Mouse (Mus musculus): ENCODE results near the gene Wnt9b. TPM values are rescaled to one million over a fixed set of nuclear protein-coding genes. Genes with fewer than 3 reads are reported as not detected.
"Not testable (repeated sequence)": the region's sequence is repeated elsewhere in the genome, so short reads cannot be mapped to it uniquely, and the experiment has no call there.

The Wnt9b gene
- polyA plus RNA-seq, 1 experiment from 2014 or later: 0.91 TPM

GRCm38 (mm10) chr11:103760891-103761290, 11.3 kb upstream of the Wnt9b start:
- H3K27me3 ChIP-seq (replicated peaks): peaks cover 36% of the 10 kb centered on the region
- H3K4me1 ChIP-seq; ATAC-seq (ENCODE audit: extremely low read depth, insufficient number of reproducible peaks, low FRiP score, low TSS enrichment); H3K4me2 ChIP-seq; H3K27ac ChIP-seq (replicated peaks); H3K4me3 ChIP-seq; H3K9ac ChIP-seq; H3K36me3 ChIP-seq; H3K9me3 ChIP-seq: not testable (repeated sequence)
- 83% methylated on average over 5 of the region's 5 CpGs for WGBS

GRCm38 (mm10) chr11:103760101-103760500, 10.5 kb upstream of the Wnt9b start:
- peaks cover 39% of the 10 kb centered on the region for H3K27me3 ChIP-seq (replicated peaks)
- no peak overlapping the region for H3K27ac ChIP-seq (replicated peaks)
- no peak for ATAC-seq (ENCODE audit: extremely low read depth, insufficient number of reproducible peaks, low FRiP score, low TSS enrichment)
- no peak overlapping the region for H3K4me2 ChIP-seq
- 0 out of 2 replicates have a peak, but pooled peaks cover 2% of the 10 kb centered on the region for H3K4me1 ChIP-seq
- no peaks in the 10 kb centered on the region for H3K36me3 ChIP-seq
- H3K9me3 ChIP-seq: no peaks in the 10 kb centered on the region
- no peak overlapping the region for H3K4me3 ChIP-seq
- no peak overlapping the region for H3K9ac ChIP-seq
- WGBS: 53% methylated on average over 7 of the region's 7 CpGs

GRCm38 (mm10) chr11:103758706-103759105, 9.1 kb upstream of the Wnt9b start:
- Histone ChIP-seq H3K9me3 (no peaks in the 10 kb centered on the region), H3K27ac (replicated peaks) (no peak overlapping the region), H3K9ac (no peak overlapping the region), H3K4me3 (no peak overlapping the region), H3K36me3 (no peaks in the 10 kb centered on the region), H3K4me1 (0 out of 2 replicates have a peak, but pooled peaks cover 2% of the 10 kb centered on the region), H3K27me3 (replicated peaks) (peaks cover 40% of the 10 kb centered on the region), H3K4me2 (no peak overlapping the region)
- WGBS: 6% methylated on average over 6 of the region's 6 CpGs
- no peak for ATAC-seq (ENCODE audit: extremely low read depth, insufficient number of reproducible peaks, low FRiP score, low TSS enrichment)

- Histone ChIP-seq H3K27ac (replicated peaks) (no peak overlapping the region), H3K27me3 (replicated peaks) (peaks cover 44% of the 10 kb centered on the region), H3K4me1 (0 out of 2 replicates have a peak, but pooled peaks cover 2% of the 10 kb centered on the region), H3K9ac (no peak overlapping the region), H3K4me2 (no peak overlapping the region), H3K9me3 (no peaks in the 10 kb centered on the region), H3K4me3 (no peak overlapping the region), H3K36me3 (no peaks in the 10 kb centered on the region)
- WGBS: 42% methylated on average over 11 of the region's 11 CpGs
- ATAC-seq (ENCODE audit: extremely low read depth, insufficient number of reproducible peaks, low FRiP score, low TSS enrichment): no peak
Measured at GRCm38 (mm10) chr11:103758054-103758453, 8.4 kb upstream of the Wnt9b start.

DNA sequence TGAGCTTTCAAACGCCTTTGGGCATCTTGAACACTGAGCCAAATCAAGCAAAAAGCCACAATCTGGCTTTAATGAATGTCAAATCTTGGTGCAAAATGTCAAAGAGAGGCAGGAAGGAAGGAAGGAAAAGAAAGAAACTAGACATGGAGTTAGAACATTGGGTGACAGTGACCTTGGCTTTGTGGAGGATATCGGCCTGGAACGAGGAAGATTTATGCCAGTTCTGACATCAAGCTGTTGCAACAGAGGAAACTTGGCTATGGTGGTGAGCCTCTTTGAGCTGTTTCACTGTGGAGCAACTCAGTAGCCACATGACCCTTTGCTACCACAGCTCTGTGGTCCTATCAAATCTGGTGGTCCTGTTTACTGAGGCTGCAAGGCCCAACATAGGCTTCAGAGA, 991 bp upstream of the Wnt9b start:
- H3K27ac ChIP-seq (replicated peaks): no peak overlapping the region

GRCm38 (mm10) chr11:103735046-103735781, 14.4 kb downstream of the Wnt9b start:
- Histone ChIP-seq H3K27ac (replicated peaks) (no peak overlapping the region), H3K9me3 (no peaks in the 10 kb centered on the region), H3K4me2 (no peak overlapping the region), H3K4me1 (peaks cover 26% of the 10 kb centered on the region), H3K27me3 (replicated peaks) (peaks cover 43% of the 10 kb centered on the region), H3K4me3 (no peak overlapping the region), H3K9ac (no peak overlapping the region), H3K36me3 (no peaks in the 10 kb centered on the region)
- ATAC-seq (ENCODE audit: extremely low read depth, insufficient number of reproducible peaks, low FRiP score, low TSS enrichment): no peak
- WGBS: 64% methylated on average over 19 of the region's 19 CpGs

More for the DNA sequence above, 991 bp upstream of the Wnt9b start:
- Histone ChIP-seq H3K36me3 (no peaks in the 10 kb centered on the region), H3K9ac (no peak overlapping the region), H3K4me2 (no peak overlapping the region), H3K27me3 (replicated peaks) (peaks cover 90% of the 10 kb centered on the region), H3K9me3 (no peaks in the 10 kb centered on the region), H3K4me3 (no peak overlapping the region), H3K4me1 (peaks cover 13% of the 10 kb centered on the region)
- WGBS: 60% methylated on average over 3 of the region's 3 CpGs
- ATAC-seq (ENCODE audit: extremely low read depth, insufficient number of reproducible peaks, low FRiP score, low TSS enrichment): no peak

- no peaks in the 10 kb centered on the region for H3K36me3 ChIP-seq
- no peak overlapping the region for H3K9ac ChIP-seq
- H3K4me1 ChIP-seq: peaks cover 26% of the 10 kb centered on the region
- ATAC-seq (ENCODE audit: extremely low read depth, insufficient number of reproducible peaks, low FRiP score, low TSS enrichment): no peak
- H3K27me3 ChIP-seq (replicated peaks): peaks cover 42% of the 10 kb centered on the region
- H3K4me3 ChIP-seq: no peak overlapping the region
- 48% methylated on average over 5 of the region's 5 CpGs for WGBS
- H3K9me3 ChIP-seq: no peaks in the 10 kb centered on the region
- H3K4me2 ChIP-seq: no peak overlapping the region
- H3K27ac ChIP-seq (replicated peaks): no peak overlapping the region
Measured at GRCm38 (mm10) chr11:103734411-103735045, 15.1 kb downstream of the Wnt9b start.

GRCm38 (mm10) chr11:103733961-103734360, 15.7 kb downstream of the Wnt9b start:
- no peak overlapping the region for H3K27ac ChIP-seq (replicated peaks)
- ATAC-seq (ENCODE audit: extremely low read depth, insufficient number of reproducible peaks, low FRiP score, low TSS enrichment): no peak

GRCm38 (mm10) chr11:103733069-103733468, 16.6 kb downstream of the Wnt9b start:
- H3K4me3 ChIP-seq: no peak overlapping the region
- H3K9me3 ChIP-seq: no peaks in the 10 kb centered on the region
- no peaks in the 10 kb centered on the region for H3K36me3 ChIP-seq
- H3K27ac ChIP-seq (replicated peaks): no peak overlapping the region
- H3K9ac ChIP-seq: no peak overlapping the region
- peaks cover 26% of the 10 kb centered on the region for H3K4me1 ChIP-seq
- peaks cover 31% of the 10 kb centered on the region for H3K27me3 ChIP-seq (replicated peaks)
- WGBS: 50% methylated on average over 4 of the region's 4 CpGs
- no peak for ATAC-seq (ENCODE audit: extremely low read depth, insufficient number of reproducible peaks, low FRiP score, low TSS enrichment)
- H3K4me2 ChIP-seq: no peak overlapping the region

More at GRCm38 (mm10) chr11:103733961-103734360, 15.7 kb downstream of the Wnt9b start:
- WGBS: 76% methylated on average over 2 of the region's 2 CpGs
- H3K36me3 ChIP-seq: no peaks in the 10 kb centered on the region
- H3K4me3 ChIP-seq: no peak overlapping the region
- no peaks in the 10 kb centered on the region for H3K9me3 ChIP-seq
- H3K4me2 ChIP-seq: no peak overlapping the region
- no peak overlapping the region for H3K9ac ChIP-seq
- H3K4me1 ChIP-seq: peaks cover 26% of the 10 kb centered on the region
- H3K27me3 ChIP-seq (replicated peaks): peaks cover 39% of the 10 kb centered on the region

GRCm38 (mm10) chr11:103732306-103732705, 17.3 kb downstream of the Wnt9b start:
- Histone ChIP-seq H3K4me1 (peaks cover 26% of the 10 kb centered on the region), H3K27ac (replicated peaks) (no peak overlapping the region), H3K4me2 (no peak overlapping the region), H3K9me3 (no peaks in the 10 kb centered on the region), H3K36me3 (no peaks in the 10 kb centered on the region), H3K4me3 (no peak overlapping the region), H3K9ac (no peak overlapping the region), H3K27me3 (replicated peaks) (peaks cover 23% of the 10 kb centered on the region)
- WGBS: 77% methylated on average over 7 of the region's 7 CpGs
- no peak for ATAC-seq (ENCODE audit: extremely low read depth, insufficient number of reproducible peaks, low FRiP score, low TSS enrichment)

DNA sequence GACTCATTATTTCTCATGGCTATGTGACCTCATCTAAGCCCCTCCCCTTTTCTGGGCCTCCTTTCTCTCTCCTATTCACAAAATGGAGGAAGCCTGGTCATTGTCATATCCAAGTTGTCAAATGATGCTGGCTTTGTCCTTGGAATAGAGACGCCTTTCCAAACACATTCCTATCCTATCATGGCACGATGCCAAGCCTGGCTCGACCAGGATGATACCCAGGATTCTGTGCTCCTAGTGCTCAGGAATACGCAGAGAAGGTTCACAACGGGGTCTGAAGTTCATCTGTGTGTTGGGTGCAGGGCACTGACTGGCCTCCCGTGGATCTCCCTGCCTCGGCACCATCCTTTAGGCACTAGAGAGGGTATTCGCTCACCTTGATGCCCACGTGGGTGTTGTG, 18.0 kb downstream of the Wnt9b start:
- Histone ChIP-seq H3K27ac (replicated peaks) (no peak overlapping the region), H3K9me3 (no peaks in the 10 kb centered on the region), H3K36me3 (no peaks in the 10 kb centered on the region), H3K4me1 (peaks cover 26% of the 10 kb centered on the region), H3K27me3 (replicated peaks) (peaks cover 21% of the 10 kb centered on the region), H3K4me3 (no peak overlapping the region), H3K4me2 (no peak overlapping the region), H3K9ac (no peak overlapping the region)
- ATAC-seq (ENCODE audit: extremely low read depth, insufficient number of reproducible peaks, low FRiP score, low TSS enrichment): no peak
- 57% methylated on average over 9 of the region's 9 CpGs for WGBS
